Mouse (Mus musculus) liver, adult 2 months (tissue): ENCODE measurements at regions not wholly inside any gene's neighbourhood (a gene's known extent, or its start where the extent isn't known, plus 50 kb on each side); places are given as distances from the start of the nearest gene placed in this dataset.

Experiments
- CTCF ChIP-seq: fragments of 200-500 bp; IDR thresholded peaks from 2 replicates; pipeline ENCODE4 v1.5.1; 2011; ENCODE audit warnings: low read depth, low read length, control low read depth
- POLR2A ChIP-seq: fragments of 200-500 bp; IDR thresholded peaks from 2 replicates; pipeline ENCODE4 v1.6.1; 2011; ENCODE audit warnings: low read length, control low read depth; ENCODE audit not compliant: insufficient read depth; ENCODE audit errors: extremely low read depth

- TF ChIP-seq CTCF = no peak
- TF ChIP-seq POLR2A = no peak
Observed at GRCm38 (mm10) chr12:86823488-86823854, 61.1 kb downstream of the Irf2bpl start.
